Mouse (Mus musculus) midbrain, embryonic 12.5 days (tissue): ENCODE measurements around the gene Pknox1. TPM values are rescaled to one million over a fixed set of nuclear protein-coding genes. Genes with fewer than 3 reads are reported as not detected.
"Not testable (repeated sequence)": the region's sequence is repeated elsewhere in the genome, so short reads cannot be mapped to it uniquely, and the experiment has no call there.

ENCODE experiments used
- ATAC-seq: fragments of 200-750 bp; cut with Nextera tagmentation; 2 replicates; pipeline ENCODE4 v1.8.0; 2017; ENCODE audit warnings: low read depth, moderate TSS enrichment, moderate library complexity; ENCODE audit not compliant: low FRiP score
- H3K27ac ChIP-seq: fragments of 300-500 bp; sonication (generic); replicated peaks from 2 replicates; pipeline ENCODE4 v1.5.1; 2016; ENCODE audit warnings: mild to moderate bottlenecking
- H3K27me3 ChIP-seq: fragments of 300-500 bp; sonication (generic); 2 replicates; pipeline ENCODE4 v1.6.1; 2016; ENCODE audit warnings: mild to moderate bottlenecking
- H3K36me3 ChIP-seq: fragments of 300-500 bp; sonication (generic); 2 replicates; pipeline ENCODE4 v1.6.1; 2016
- H3K4me1 ChIP-seq: fragments of 300-500 bp; sonication (generic); 2 replicates; pipeline ENCODE4 v1.6.1; 2016
- H3K4me2 ChIP-seq: fragments of 300-500 bp; sonication (generic); replicated peaks from 2 replicates; pipeline ENCODE4 v1.6.1; 2016; ENCODE audit warnings: mild to moderate bottlenecking, moderate library complexity
- H3K4me3 ChIP-seq: fragments of 300-500 bp; sonication (generic); 2 replicates; pipeline ENCODE4 v1.5.1; 2016; ENCODE audit warnings: mild to moderate bottlenecking
- H3K9ac ChIP-seq: fragments of 300-500 bp; sonication (generic); replicated peaks from 2 replicates; pipeline ENCODE4 v1.6.1; 2016; ENCODE audit warnings: mild to moderate bottlenecking, moderate library complexity
- H3K9me3 ChIP-seq: fragments of 300-500 bp; sonication (generic); 2 replicates; pipeline ENCODE4 v1.6.1; 2016; ENCODE audit warnings: mild to moderate bottlenecking
- WGBS: fragments of 180-500 bp; shearing (Covaris S2); methylation state at CpG from one replicate; pipeline ENCODE4 v1.1.7; 2016; 5-methylcytosine and 5-hydroxymethylcytosine counted together
- polyA plus RNA-seq: library from polyadenylated mRNA; unstranded; fragments of >200 nt; fragmentation: Nextera tagmentation; extraction: Ambion mirVana; gene quantifications from 2 replicates; pipeline ENCODE4 v1.2.1, GENCODE M21; 2016

The Pknox1 gene
- polyA plus RNA-seq, 1 experiment from 2014 or later, result 25.7 TPM

- Histone ChIP-seq H3K4me2 (0 out of 2 replicates have a peak overlapping the region, but pooled peaks have one; percentile 9), H3K9me3 (no peaks in the 10 kb centered on the region), H3K36me3 (peaks cover 8% of the 10 kb centered on the region), H3K27ac (peak overlapping the region; percentile 81), H3K4me1 (peaks cover 18% of the 10 kb centered on the region), H3K27me3 (no peaks in the 10 kb centered on the region), H3K4me3 (no peak overlapping the region), H3K9ac (0 out of 2 replicates have a peak overlapping the region, but pooled peaks have one; percentile 2)
- 27% methylated on average over 8 of the region's 8 CpGs for WGBS
- peak; percentile 76 for ATAC-seq
Measured at GRCm38 (mm10) chr17:31535871-31536629, 28.5 kb upstream of the Pknox1 start.

- H3K27ac ChIP-seq, result no peak overlapping the region
- ATAC-seq, result no peak
Measured at GRCm38 (mm10) chr17:31540101-31540500, 24.4 kb upstream of the Pknox1 start.

GRCm38 (mm10) chr17:31540809-31541459 is 23.6 kb upstream of the Pknox1 start:
- no peak overlapping the region for H3K4me2 ChIP-seq
- 63% methylated on average over 4 of the region's 4 CpGs for WGBS
- no peak for ATAC-seq
- H3K27me3 ChIP-seq, result no peaks in the 10 kb centered on the region
- 0 out of 2 replicates have a peak overlapping the region, but pooled peaks have one; percentile 20 for H3K27ac ChIP-seq
- no peak overlapping the region for H3K4me3 ChIP-seq
- H3K9ac ChIP-seq, result no peak overlapping the region
- H3K4me1 ChIP-seq, result peaks cover 15% of the 10 kb centered on the region
- H3K9me3 ChIP-seq, result no peaks in the 10 kb centered on the region
- no peaks in the 10 kb centered on the region for H3K36me3 ChIP-seq

More at GRCm38 (mm10) chr17:31540101-31540500, 24.4 kb upstream of the Pknox1 start:
- H3K4me3 ChIP-seq, result no peak overlapping the region
- H3K9me3 ChIP-seq, result no peaks in the 10 kb centered on the region
- no peak overlapping the region for H3K4me2 ChIP-seq
- H3K4me1 ChIP-seq, result peaks cover 24% of the 10 kb centered on the region
- H3K27me3 ChIP-seq, result no peaks in the 10 kb centered on the region
- H3K36me3 ChIP-seq, result no peaks in the 10 kb centered on the region
- 75% methylated on average over 3 of the region's 3 CpGs for WGBS
- no peak overlapping the region for H3K9ac ChIP-seq

GRCm38 (mm10) chr17:31541460-31541831 is 23.1 kb upstream of the Pknox1 start:
- no peaks in the 10 kb centered on the region for H3K9me3 ChIP-seq
- H3K27me3 ChIP-seq, result no peaks in the 10 kb centered on the region
- peaks cover 13% of the 10 kb centered on the region; the same call in 1 of the 2 replicates for H3K4me1 ChIP-seq
- H3K4me3 ChIP-seq, result no peak overlapping the region
- ATAC-seq, result no peak
- H3K36me3 ChIP-seq, result no peaks in the 10 kb centered on the region
- WGBS, result 62% methylated on average over 6 of the region's 6 CpGs
- no peak overlapping the region for H3K9ac ChIP-seq
- H3K27ac ChIP-seq, result peak overlapping the region; percentile 20; the same call in 1 of the 2 replicates
- no peak overlapping the region for H3K4me2 ChIP-seq

GRCm38 (mm10) chr17:31543574-31543973 is 21.0 kb upstream of the Pknox1 start:
- ATAC-seq, result no peak
- no peak overlapping the region for H3K9ac ChIP-seq
- WGBS, result 31% methylated on average over 6 of the region's 6 CpGs
- H3K4me2 ChIP-seq, result no peak overlapping the region
- H3K9me3 ChIP-seq, result no peaks in the 10 kb centered on the region
- no peaks in the 10 kb centered on the region for H3K36me3 ChIP-seq
- H3K27me3 ChIP-seq, result no peaks in the 10 kb centered on the region
- no peak overlapping the region for H3K27ac ChIP-seq
- H3K4me1 ChIP-seq, result peaks cover 17% of the 10 kb centered on the region; the same call in 1 of the 2 replicates
- no peak overlapping the region for H3K4me3 ChIP-seq

GRCm38 (mm10) chr17:31546444-31547196 is 17.9 kb upstream of the Pknox1 start:
- no peak for ATAC-seq
- Histone ChIP-seq H3K4me1 (peaks cover 10% of the 10 kb centered on the region; the same call in 1 of the 2 replicates), H3K4me3 (no peak overlapping the region), H3K4me2 (no peak overlapping the region), H3K9ac (no peak overlapping the region), H3K9me3 (no peaks in the 10 kb centered on the region), H3K36me3 (no peaks in the 10 kb centered on the region), H3K27ac (no peak overlapping the region), H3K27me3 (no peaks in the 10 kb centered on the region)
- 87% methylated on average over 9 of the region's 9 CpGs for WGBS

GRCm38 (mm10) chr17:31547974-31548373 is 16.6 kb upstream of the Pknox1 start:
- H3K9ac ChIP-seq, result no peak overlapping the region
- no peak overlapping the region for H3K4me2 ChIP-seq
- ATAC-seq, result no peak
- H3K4me1 ChIP-seq, result peaks cover 7% of the 10 kb centered on the region; the same call in 1 of the 2 replicates
- H3K36me3 ChIP-seq, result no peaks in the 10 kb centered on the region
- H3K27ac ChIP-seq, result 0 out of 2 replicates have a peak overlapping the region, but pooled peaks have one; percentile 15
- H3K27me3 ChIP-seq, result no peaks in the 10 kb centered on the region
- H3K9me3 ChIP-seq, result no peaks in the 10 kb centered on the region
- no peak overlapping the region for H3K4me3 ChIP-seq
- 7% methylated on average over 3 of the region's 3 CpGs for WGBS

- Histone ChIP-seq H3K27ac (no peak overlapping the region), H3K4me1 (peaks cover 5% of the 10 kb centered on the region; the same call in 1 of the 2 replicates), H3K27me3 (no peaks in the 10 kb centered on the region), H3K9me3 (no peaks in the 10 kb centered on the region), H3K4me3 (no peak overlapping the region), H3K4me2 (no peak overlapping the region), H3K9ac (no peak overlapping the region), H3K36me3 (no peaks in the 10 kb centered on the region)
- WGBS, result 76% methylated on average over 8 of the region's 8 CpGs
- no peak for ATAC-seq
Measured at GRCm38 (mm10) chr17:31549389-31549788, 15.1 kb upstream of the Pknox1 start.

GRCm38 (mm10) chr17:31552601-31553000 is 11.9 kb upstream of the Pknox1 start:
- not testable (repeated sequence) for H3K4me3 ChIP-seq, H3K9ac ChIP-seq, H3K27ac ChIP-seq, H3K27me3 ChIP-seq, H3K36me3 ChIP-seq, ATAC-seq, H3K9me3 ChIP-seq, H3K4me2 ChIP-seq
- WGBS, result 96% methylated on average over 23 of the region's 23 CpGs
- peaks cover 11% of the 10 kb centered on the region for H3K4me1 ChIP-seq

- Histone ChIP-seq H3K4me1 (peaks cover 11% of the 10 kb centered on the region), H3K4me2 (no peak overlapping the region), H3K9ac (no peak overlapping the region), H3K9me3 (no peaks in the 10 kb centered on the region), H3K36me3 (no peaks in the 10 kb centered on the region), H3K27ac (no peak overlapping the region), H3K27me3 (no peaks in the 10 kb centered on the region), H3K4me3 (no peak overlapping the region)
- no peak for ATAC-seq
- WGBS, result 78% methylated on average over 4 of the region's 4 CpGs
Measured at GRCm38 (mm10) chr17:31556253-31556652, 8.3 kb upstream of the Pknox1 start.

GRCm38 (mm10) chr17:31557124-31557880 is 7.2 kb upstream of the Pknox1 start:
- 68% methylated on average over 11 of the region's 11 CpGs for WGBS
- Histone ChIP-seq H3K4me3 (no peak overlapping the region), H3K4me2 (no peak overlapping the region), H3K4me1 (peaks cover 11% of the 10 kb centered on the region), H3K36me3 (no peaks in the 10 kb centered on the region), H3K9me3 (no peaks in the 10 kb centered on the region), H3K27me3 (no peaks in the 10 kb centered on the region), H3K9ac (no peak overlapping the region), H3K27ac (peak overlapping the region; percentile 35; the same call in 1 of the 2 replicates)
- no peak for ATAC-seq
